Mouse (Mus musculus): ENCODE results near the gene Il1rapl2. TPM values are rescaled to one million over a fixed set of nuclear protein-coding genes. Genes with fewer than 3 reads are reported as not detected.

Il1rapl2 gene
- total and polyA plus RNA-seq, 3 experiments = not detected

DNA sequence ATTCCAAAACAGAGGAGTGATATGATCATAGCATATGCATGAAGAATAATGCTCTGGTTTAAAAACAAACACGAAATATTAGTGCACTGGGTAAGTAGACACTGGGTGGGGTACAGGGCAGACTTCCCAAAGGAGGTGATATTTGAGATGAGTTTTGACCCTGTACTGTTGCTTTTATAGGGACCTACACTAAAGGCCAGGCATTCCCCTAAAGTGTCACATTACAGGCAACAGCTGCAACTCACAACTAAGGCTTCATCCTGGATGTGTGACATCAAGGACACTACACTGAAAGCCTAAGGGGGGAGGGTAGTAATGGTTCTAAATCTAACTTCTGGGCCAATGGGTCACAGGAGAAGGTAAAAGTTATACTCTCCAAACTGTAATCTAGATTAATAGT is 1152.0 kb downstream of the Il1rapl2 start:
- Histone ChIP-seq H3K79me2 (replicated peaks; ENCODE audit: control insufficient read depth, extremely low read depth, insufficient read depth, poor library complexity, severe bottlenecking) (no peaks in the 10 kb centered on the region), H3K4me1 (ENCODE audit: control insufficient read depth in 1 of 2, insufficient read depth in 2 of 2) (no peaks in the 10 kb centered on the region), H3K4me3 (replicated peaks in 1 of 3; ENCODE audit: low read depth in 2 of 3, low read length in 2 of 3, poor library complexity in 1 of 3) (no peak overlapping the region), H3K27ac (ENCODE audit: insufficient read depth, low read depth) (no peak overlapping the region), H3K9ac (ENCODE audit: insufficient read depth, low read depth) (no peak overlapping the region), H3K36me3 (replicated peaks in 1 of 2; ENCODE audit: control insufficient read depth in 1 of 2, insufficient read depth in 1 of 2, low read length in 1 of 2) (no peaks in the 10 kb centered on the region), H3K27me3 (replicated peaks) (no peaks in the 10 kb centered on the region), H3K9me3 (replicated peaks; ENCODE audit: low read length) (no peaks in the 10 kb centered on the region), H3K4me2 (ENCODE audit: insufficient read depth, low read depth, poor library complexity, severe bottlenecking) (no peak overlapping the region)
- TF ChIP-seq POLR2A (IDR thresholded peaks at IDR 0.05; ENCODE audit: low read depth, low read length) (no peak), BHLHE40 (IDR thresholded peaks at IDR 0.05; ENCODE audit: low read depth, low read length) (no peak), RAD21 (IDR thresholded peaks at IDR 0.05; ENCODE audit: low read depth, low read length) (no peak), MAFK (IDR thresholded peaks at IDR 0.05; ENCODE audit: insufficient replicate concordance, low read length) (no peak), MAX (IDR thresholded peaks at IDR 0.05; ENCODE audit: low read length) (no peak), E2F4 (IDR thresholded peaks at IDR 0.05; ENCODE audit: insufficient replicate concordance, low read depth, low read length) (no peak), SIN3A (IDR thresholded peaks at IDR 0.05; ENCODE audit: low read length) (no peak)
- DNase-seq (ENCODE audit: extremely low read depth) = no peak
- in situ Hi-C loops (cut with MboI; ENCODE audit: low pct_ligation_motif_present, low pct_unique_long_range_greater_than_20kb, low sequenced_read_pairs) = no loop called here
- dilution Hi-C loops (cut with MboI; ENCODE audit: extremely low pct_ligation_motif_present, extremely low pct_unique_long_range_greater_than_20kb, low sequenced_read_pairs) = no loop called here

DNA sequence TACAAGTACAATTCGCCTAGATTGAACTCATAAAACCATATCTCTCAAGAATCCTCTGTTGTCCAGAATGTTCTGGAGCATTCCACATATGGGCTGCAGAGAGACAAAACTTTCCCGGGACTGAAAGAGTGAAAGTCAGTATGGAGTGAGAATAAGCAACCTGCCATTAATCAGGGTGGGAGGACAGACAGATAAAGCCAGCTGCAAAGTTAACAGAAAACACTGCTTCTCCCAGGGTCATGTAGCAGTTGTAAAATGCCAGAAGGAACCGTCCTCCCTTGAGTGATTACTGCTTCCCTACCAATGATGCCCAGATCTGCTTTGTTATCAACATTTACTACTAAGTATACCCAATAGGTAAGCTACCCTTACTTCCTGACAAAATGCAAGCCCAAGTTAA is 1230.5 kb downstream of the Il1rapl2 start:
- Histone ChIP-seq H3K27me3 (replicated peaks) (no peaks in the 10 kb centered on the region), H3K27ac (ENCODE audit: insufficient read depth, low read depth) (no peak overlapping the region), H3K9ac (ENCODE audit: insufficient read depth, low read depth) (no peak overlapping the region), H3K9me3 (replicated peaks; ENCODE audit: low read length) (no peaks in the 10 kb centered on the region), H3K4me3 (replicated peaks in 1 of 3; ENCODE audit: low read depth in 2 of 3, low read length in 2 of 3, poor library complexity in 1 of 3) (no peak overlapping the region), H3K4me1 (ENCODE audit: control insufficient read depth in 1 of 2, insufficient read depth in 2 of 2) (no peaks in the 10 kb centered on the region), H3K36me3 (replicated peaks in 1 of 2; ENCODE audit: control insufficient read depth in 1 of 2, insufficient read depth in 1 of 2, low read length in 1 of 2) (no peaks in the 10 kb centered on the region), H3K4me2 (ENCODE audit: insufficient read depth, low read depth, poor library complexity, severe bottlenecking) (no peak overlapping the region), H3K79me2 (replicated peaks; ENCODE audit: control insufficient read depth, extremely low read depth, insufficient read depth, poor library complexity, severe bottlenecking) (no peaks in the 10 kb centered on the region)
- no peak for DNase-seq (ENCODE audit: extremely low read depth)
- dilution Hi-C loops (cut with MboI; ENCODE audit: extremely low pct_ligation_motif_present, extremely low pct_unique_long_range_greater_than_20kb, low sequenced_read_pairs) = no loop called here
- in situ Hi-C loops (cut with MboI; ENCODE audit: low pct_ligation_motif_present, low pct_unique_long_range_greater_than_20kb, low sequenced_read_pairs) = no loop called here
- no peak for TF ChIP-seq RAD21 (IDR thresholded peaks at IDR 0.05; ENCODE audit: low read depth, low read length)
- no peak for TF ChIP-seq USF1 (IDR thresholded peaks at IDR 0.05; ENCODE audit: low read depth, low read length)
- no peak for TF ChIP-seq MYC (IDR thresholded peaks at IDR 0.05; ENCODE audit: low read depth, low read length)
- TF ChIP-seq CHD1 (IDR thresholded peaks at IDR 0.05; ENCODE audit: low read depth, low read length) = no peak
- TF ChIP-seq JUND (conservative IDR thresholded peaks at IDR 0.05; ENCODE audit: low read depth, low read length) = no peak
- no peak for TF ChIP-seq ETS1 (conservative IDR thresholded peaks at IDR 0.05; ENCODE audit: low read depth, low read length)
- TF ChIP-seq NELFE (IDR thresholded peaks at IDR 0.05; ENCODE audit: low read depth, low read length) = no peak
- TF ChIP-seq TBP (conservative IDR thresholded peaks at IDR 0.05; ENCODE audit: low read depth, low read length) = no peak
- TF ChIP-seq ZMIZ1 (IDR thresholded peaks at IDR 0.05; ENCODE audit: low read depth, low read length) = no peak
- no peak for TF ChIP-seq MXI1 (IDR thresholded peaks at IDR 0.05; ENCODE audit: low read depth, low read length)
- no peak for TF ChIP-seq HCFC1 (IDR thresholded peaks at IDR 0.05; ENCODE audit: low read depth, low read length)
- TF ChIP-seq EP300 (IDR thresholded peaks at IDR 0.05; ENCODE audit: low read length) = no peak
- no peak for TF ChIP-seq NRF1 (IDR thresholded peaks at IDR 0.05; ENCODE audit: low read depth, low read length)
- TF ChIP-seq SMC3 (IDR thresholded peaks at IDR 0.05; ENCODE audit: low read depth, low read length) = no peak
- no peak for TF ChIP-seq MEF2A (IDR thresholded peaks at IDR 0.05; ENCODE audit: borderline replicate concordance, low read depth, low read length)

Data from CH12.LX (cell line).